Mouse (Mus musculus) cerebellum, adult 18-20 months (tissue): Measurements from ENCODE around the gene Stil.
A peak's percentile ranks its signal among the peaks of the same experiment; 100 is the strongest.
"Not testable (repeated sequence)": the region's sequence is repeated elsewhere in the genome, so short reads cannot be mapped to it uniquely, and the experiment has no call there.

Experiments used
- DNase-seq, 2 experiments: peaks; one replicate each; pipeline ENCODE4 v3.0.0; 2021

The Stil gene

GRCm38 (mm10) chr4:114999773-115000428 is at the start of gene Stil:
Gene Stil, plus strand, starts transcription at chr4:115000159.
- peak; percentile 96 to 98 for DNase-seq

- no peak for DNase-seq
Observed at GRCm38 (mm10) chr4:114953172-114953571, 46.8 kb upstream of the Stil start.

DNA sequence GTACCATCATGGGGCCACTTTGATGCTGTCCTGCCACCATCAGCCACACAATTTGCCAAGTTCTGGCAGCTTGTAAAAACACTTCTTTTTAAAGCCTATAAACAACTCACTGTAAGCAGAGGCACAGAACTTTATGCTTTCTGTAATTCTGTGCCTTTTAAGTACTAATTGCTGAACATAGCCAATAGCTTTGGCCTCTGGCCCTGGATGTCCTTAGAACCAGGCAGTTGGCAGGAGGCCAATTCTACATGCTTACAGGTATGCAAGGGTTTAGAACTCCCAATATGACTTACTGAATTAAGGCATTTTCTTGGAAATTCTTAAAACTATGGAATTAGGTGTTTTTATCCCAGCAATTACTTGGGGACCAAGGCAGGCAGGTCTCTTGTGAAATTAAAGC is 42.6 kb upstream of the Stil start:
- DNase-seq: peak in 1 of 2 experiments; percentile 13

GRCm38 (mm10) chr4:114958231-114958630 is 41.7 kb upstream of the Stil start:
- DNase-seq: no peak

- no peak for DNase-seq
Observed at GRCm38 (mm10) chr4:114958786-114959185, 41.2 kb upstream of the Stil start.

DNA sequence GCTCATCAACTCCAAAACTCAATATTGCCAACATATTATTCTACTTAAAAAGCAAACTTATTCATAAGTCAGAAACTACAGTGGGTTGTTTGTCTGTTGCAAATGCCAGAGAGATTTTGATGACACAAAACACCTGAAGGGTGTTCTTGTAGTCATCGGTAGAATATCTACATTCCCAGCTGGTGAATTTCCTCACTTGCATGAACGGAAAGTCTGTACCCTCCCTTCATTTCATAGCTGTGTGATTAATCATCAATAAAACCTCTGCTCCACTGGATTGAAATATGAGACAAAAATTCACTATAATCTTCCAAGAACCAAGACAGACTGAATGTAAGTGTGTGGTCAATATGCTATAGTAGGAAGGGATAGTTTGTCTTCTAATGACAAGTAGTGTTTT is 40.4 kb upstream of the Stil start:
- no peak for DNase-seq

DNA sequence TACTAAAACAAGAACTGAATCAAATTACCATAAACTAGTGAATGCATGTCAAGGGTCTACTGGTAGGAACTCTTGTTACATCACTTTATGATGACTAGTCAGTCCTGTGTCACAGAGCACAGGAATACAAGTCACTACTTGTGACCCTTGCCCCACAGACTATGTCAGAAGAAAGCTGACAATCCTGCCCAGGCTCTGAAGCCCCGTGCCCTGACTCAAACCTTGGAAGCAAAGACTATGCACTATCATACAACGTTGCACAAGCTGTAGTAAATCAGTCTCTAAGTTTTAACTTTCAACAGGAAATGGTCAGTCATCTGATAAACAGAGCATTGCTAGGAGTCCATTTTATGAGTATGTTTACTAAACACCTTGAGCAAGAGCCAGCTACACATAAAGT is 39.1 kb upstream of the Stil start:
- DNase-seq: not testable (repeated sequence)

DNA sequence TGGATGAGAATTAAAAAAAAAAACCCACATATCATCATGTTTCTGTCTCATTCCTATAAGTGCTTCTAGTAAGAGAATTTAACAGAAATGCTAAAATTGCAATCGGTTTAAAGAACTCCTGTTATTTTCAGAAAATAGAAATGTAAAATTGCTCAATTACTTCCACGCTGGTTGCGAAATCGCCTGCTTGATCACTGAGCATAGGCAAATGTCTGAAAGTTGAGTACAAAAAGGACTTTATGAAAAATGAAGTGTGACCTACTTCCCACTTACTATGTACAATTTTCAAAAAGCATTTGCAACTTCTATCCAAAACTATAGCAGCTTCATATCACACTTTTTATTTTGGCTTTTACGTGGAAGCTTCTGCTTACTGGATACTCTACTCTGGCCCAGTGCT is 29.2 kb upstream of the Stil start:
- DNase-seq: no peak

- no peak for DNase-seq
Observed at GRCm38 (mm10) chr4:114973229-114973740, 26.7 kb upstream of the Stil start.

DNA sequence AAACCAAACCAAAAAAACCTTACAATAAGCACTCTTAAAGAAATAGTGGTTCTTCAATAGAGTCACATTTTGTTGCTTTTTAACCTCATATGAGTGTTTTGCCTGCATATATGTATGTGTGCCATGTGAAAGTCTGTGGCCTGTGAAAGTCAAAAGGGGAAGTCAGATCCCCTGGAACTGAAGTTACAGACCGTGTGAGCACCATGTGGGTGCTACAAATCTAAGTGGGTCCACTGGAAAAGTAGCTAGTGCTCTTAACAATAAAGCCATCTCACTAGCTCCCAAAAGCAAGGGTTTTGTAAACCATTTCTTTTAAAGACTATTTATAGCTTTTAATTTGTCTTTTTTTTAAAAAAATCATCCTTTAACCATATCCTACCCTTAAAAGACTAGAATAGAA is 17.3 kb upstream of the Stil start:
- DNase-seq: no peak

DNA sequence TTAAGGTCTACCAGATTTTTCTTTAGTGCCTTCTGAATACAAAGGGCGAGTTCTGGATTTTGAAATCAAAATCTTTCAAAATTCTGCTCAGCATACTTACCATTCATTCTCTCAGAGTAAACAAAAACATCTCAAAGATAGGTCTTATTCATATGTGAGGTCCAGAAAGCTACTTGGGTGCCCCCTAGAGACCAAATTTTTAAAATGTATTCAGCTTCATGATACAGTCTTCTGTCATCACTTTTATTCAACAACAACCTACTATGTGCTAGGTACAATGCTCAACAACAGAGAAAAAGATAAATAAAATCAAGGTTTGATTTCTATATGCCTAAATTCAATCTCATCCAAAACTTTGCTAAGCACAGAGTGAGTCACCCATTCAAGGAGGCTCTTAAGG is 16.9 kb upstream of the Stil start:
- no peak for DNase-seq

DNA sequence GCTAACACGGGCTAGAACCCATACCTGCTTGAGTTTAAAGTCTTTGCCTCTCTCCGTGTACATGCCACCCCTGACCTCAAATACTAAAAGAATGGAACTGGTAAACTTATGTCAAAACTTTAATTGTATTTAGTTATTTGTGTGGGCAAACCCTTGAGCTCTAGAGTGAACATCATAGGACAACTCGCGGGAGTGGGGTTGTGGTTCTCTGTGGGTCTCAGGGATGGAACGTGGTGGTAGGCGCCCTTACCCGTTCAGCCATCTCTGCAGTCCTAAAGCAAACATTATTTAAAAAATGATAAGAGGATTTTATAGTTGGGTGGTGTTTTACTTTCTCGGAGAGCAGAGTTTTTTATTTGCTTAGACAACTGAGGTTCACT is 13.8 kb upstream of the Stil start:
- no peak for DNase-seq

DNA sequence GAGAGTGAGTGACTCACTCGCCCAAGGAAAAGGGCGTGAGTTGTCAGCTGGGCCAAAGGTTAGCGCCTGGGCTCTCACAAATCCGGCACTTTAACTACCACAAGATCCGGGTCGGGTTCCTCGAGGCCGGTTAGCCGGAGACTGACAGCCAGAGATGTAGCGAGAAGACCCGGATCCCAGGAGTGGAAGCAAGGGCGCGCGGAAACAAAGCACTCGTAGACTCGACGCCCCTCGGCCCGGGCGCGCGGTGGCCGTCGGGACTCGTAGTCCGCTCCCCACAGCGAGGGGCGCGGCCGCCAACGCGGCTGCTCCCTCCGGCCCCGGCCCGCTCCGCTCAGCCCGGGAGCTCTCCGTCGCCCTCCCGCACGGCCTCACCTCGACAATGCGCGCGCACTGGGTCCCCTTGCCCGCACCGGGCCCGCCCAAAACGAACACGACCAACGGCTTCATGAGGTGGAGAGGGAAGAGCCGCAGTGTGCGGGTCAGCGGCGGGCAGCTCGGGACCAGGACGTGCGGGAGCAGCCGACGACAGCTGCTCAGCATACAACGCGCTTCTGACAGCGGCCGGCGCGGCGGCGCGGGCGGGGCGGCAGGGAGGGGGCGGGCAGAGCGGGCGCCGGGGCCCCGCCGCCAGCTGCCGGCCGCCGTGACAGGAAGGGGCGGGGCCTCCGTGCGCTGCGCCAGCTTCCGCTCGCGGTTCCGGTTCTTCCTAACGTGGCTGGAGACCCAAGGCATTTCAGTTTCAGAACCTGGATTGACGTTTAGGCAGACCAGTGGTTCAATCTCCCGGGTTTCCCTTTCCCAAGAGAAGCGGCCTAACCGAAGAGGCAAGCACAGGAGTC is 13.1 kb upstream of the Stil start, which contains the start of gene Cmpk1:
TSS of gene Cmpk1 (minus strand) at position 651 of the 842 bp plus-strand sequence.
- DNase-seq: peak; percentile 85 to 90

- no peak for DNase-seq
Observed at GRCm38 (mm10) chr4:114994218-114994617, 5.7 kb upstream of the Stil start.

DNA sequence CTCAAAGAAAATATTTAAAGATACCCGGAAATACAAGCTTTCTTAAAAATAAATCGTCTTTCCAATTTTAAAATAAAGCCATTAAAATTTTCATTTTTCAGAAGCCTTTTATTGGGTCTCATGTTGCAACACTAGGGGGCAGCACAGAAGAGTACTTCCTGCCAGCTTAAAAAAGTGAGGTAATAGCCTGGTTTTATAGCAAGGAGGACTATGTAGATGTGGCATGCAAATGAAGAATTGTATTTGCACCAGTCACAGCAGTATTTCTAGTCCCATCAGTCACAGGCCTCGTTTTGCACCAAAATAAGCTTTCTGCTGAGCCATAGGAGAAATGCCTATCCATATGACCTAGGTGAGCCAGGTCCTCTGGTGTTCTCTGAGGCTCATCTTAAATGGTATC is 2.9 kb upstream of the Stil start:
- DNase-seq: peak; percentile 26 to 36

GRCm38 (mm10) chr4:114999445-114999772 is 550 bp upstream of the Stil start:
- DNase-seq: no peak

DNA sequence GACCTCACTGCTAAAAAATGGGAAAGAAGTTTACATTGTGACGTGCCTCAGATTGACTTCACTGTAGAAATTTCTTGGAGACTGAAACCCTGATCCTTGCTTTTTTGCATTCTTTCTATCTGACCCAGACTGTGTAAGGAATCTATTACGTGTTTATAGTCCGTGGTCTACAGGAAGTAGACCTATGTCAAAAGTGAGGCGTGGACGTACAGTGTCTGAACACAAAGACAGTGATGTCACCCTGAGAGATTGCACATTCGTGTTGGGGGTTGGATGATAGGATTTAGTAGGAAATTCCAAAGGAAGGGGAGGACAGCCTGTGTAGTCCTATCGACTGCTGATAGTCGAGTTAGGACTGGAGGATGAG is 453 bp downstream of the Stil start:
- no peak for DNase-seq

DNA sequence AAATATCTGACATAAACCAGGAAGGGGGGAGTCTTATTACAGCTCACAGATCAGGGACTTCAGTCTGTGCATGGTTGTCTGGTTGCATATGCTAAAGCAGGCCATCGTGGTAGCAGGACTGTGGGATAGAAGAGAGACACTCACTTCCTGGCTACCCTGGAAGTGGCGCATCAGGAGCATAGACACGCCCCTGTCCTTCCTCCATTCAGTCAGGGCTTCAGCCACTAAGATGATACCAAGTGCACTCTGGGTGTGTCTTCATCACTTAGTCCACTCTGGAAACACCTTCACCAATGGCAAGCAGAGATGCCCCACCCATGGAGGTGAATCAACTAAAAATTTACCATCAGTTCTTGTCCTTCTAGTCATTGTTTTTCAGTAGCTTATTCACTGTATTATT is 14.3 kb downstream of the Stil start:
- no peak for DNase-seq

- DNase-seq: no peak
Observed at GRCm38 (mm10) chr4:115019997-115020396, 20.0 kb downstream of the Stil start.

GRCm38 (mm10) chr4:115035043-115035442 is 35.1 kb downstream of the Stil start:
- DNase-seq: no peak

DNA sequence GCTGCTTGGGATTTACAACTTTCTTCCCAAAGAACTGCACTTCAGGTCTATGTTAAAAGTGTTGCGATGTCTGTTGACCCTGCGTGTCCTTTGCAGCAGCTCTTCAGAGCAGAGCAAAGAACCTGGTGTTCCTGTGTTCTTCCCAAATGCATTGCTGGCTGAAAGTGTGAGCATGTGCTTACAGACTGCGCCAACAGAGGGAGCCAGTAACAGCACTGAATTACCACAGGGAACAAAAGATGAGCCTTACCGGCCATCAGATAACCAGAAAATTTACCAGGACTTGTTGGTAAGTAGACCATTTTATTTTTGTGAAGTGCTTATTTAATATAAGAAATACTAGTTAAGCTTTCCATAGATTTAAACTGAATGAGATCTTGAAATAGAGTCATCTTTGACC is 38.3 kb downstream of the Stil start:
- peak; percentile 18 to 25 for DNase-seq

DNA sequence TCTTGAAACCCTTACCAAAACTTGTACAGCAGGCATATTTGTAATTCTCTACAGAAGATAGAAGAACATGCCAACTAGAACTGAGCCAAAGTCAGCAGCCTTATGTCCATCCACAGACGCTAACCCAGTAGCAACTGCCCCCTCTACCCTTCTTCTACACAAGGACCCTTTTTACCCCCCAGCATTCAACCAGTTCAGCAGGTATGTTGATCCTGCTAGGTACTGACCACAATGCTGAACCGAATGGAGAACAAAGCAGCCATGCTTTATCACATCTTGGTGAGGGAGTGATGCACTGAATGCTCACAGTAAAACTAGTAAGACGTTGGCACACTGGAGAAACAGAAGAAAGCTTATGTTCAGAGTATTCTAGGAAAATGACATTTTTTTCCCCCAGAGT is 45.7 kb downstream of the Stil start:
- DNase-seq: no peak

DNA sequence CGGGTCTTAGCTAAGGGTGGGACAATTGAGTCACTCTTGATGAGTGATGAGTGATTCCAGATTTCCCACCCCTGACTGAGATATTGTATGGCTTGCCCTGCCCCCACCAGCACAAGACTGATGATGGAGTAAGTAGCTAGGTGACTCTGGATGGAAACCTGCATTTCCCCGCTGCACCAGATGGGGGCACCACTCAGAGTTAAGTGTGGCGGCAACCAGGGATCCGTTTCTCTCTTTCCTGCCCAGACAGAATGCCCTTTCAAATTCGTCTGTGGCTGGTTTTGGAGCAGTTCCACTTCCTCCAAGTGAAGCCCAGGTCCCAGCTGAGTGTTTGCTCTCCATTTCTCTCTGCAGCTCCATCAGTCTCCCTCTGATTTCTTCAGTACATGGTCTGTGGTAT is 47.8 kb downstream of the Stil start:
- peak in 1 of 2 experiments; percentile 11 for DNase-seq

DNA sequence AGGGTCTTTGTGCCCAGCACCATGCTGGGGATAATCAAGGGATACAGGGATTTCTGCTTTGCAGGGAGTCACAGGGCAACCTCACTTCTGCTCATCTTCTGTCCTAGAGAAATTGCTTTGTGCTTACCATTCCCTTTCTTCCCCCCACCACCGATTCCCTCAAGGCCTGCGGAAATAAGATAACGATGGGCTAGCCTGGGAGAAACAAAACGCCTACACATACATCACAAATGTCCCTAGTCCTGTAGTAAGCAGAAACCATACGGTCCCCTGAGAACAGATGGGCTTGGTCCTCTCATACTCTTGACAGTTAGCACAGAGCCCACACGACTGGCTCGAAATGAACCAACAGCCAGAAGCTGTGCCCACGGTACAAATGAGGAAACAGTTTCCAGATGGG is 48.2 kb downstream of the Stil start:
- DNase-seq: no peak
